ENCODE assay signal across 20 mouse cellular contexts in genomic region chr11:71388411-71388810, GRCm38 (mm10).
A peak's percentile ranks its signal among the peaks of the same experiment; 100 is the strongest.
DNase-seq lines count a peak whose midpoint lies in the region; ATAC-seq lines count a peak whose summit lies in the region.
"Had no signal": no experiment of that assay in that cellular context is flagged by ENCODE, and none has a peak within 500 bp of the region (broad histone marks: within the 10 kb centered on the region; RNA-seq: fewer than 3 reads in every experiment).

No protein-coding gene starts in this region.

- no peaks in the 10 kb centered on the region for H3K27me3 ChIP-seq in heart, embryonic 10.5 days (ENCODE audit: insufficient read depth, poor library complexity, severe bottlenecking)
- H3K27me3 ChIP-seq in midbrain, embryonic 11.5 days (ENCODE audit: control insufficient read depth, insufficient read depth, low read length), result no peaks in the 10 kb centered on the region
- no peaks in the 10 kb centered on the region for H3K27me3 ChIP-seq in midbrain, embryonic 16.5 days (ENCODE audit: control insufficient read depth, insufficient read depth, low read depth, low read length)
- H3K27me3 ChIP-seq: Patski had no signal

- intact Hi-C loops in heart, postnatal 36 days (cut with DNase I), result no loop called here
- intact Hi-C loops in heart, postnatal 10 days (cut with DNase I), result no loop called here

- no peaks in the 10 kb centered on the region for H3K4me1 ChIP-seq in heart, embryonic 10.5 days
- peaks cover 7% of the 10 kb centered on the region; the same call in 1 of the 2 replicates for H3K4me1 ChIP-seq in midbrain, embryonic 11.5 days (ENCODE audit: control insufficient read depth, insufficient read depth, low read length)
- peaks cover 16% of the 10 kb centered on the region for H3K4me1 ChIP-seq in midbrain, embryonic 16.5 days (ENCODE audit: control insufficient read depth, insufficient read depth, low read length)

- no peak overlapping the region for H3K4me3 ChIP-seq in heart, embryonic 10.5 days
- H3K4me3 ChIP-seq in midbrain, embryonic 11.5 days (ENCODE audit: low read depth, low read length), result no peak overlapping the region
- no peak overlapping the region for H3K4me3 ChIP-seq in midbrain, embryonic 16.5 days (ENCODE audit: low read depth, low read length)

- ATAC-seq in midbrain, embryonic 11.5 days (ENCODE audit: low FRiP score), result no peak
- ATAC-seq in midbrain, embryonic 16.5 days, result no peak
- ATAC-seq: activated CD4-positive, CD25-positive, alpha-beta regulatory T cell, adult 4 months; CD4-positive, CD25-positive, alpha-beta regulatory T cell, adult 4 months; Patski had no signal

- DNase-seq in heart, adult 11 months, result peak; percentile 61
- no peak for DNase-seq in heart, postnatal 36 days
- peak; percentile 47 for DNase-seq in heart, embryonic 10.5 days (ENCODE audit: low spot score)
- no peak for DNase-seq in heart, postnatal 10 days
- DNase-seq in midbrain, embryonic 11.5 days (ENCODE audit: low spot score, missing footprints), result peak; percentile 77
- DNase-seq: adrenal gland, adult 2 months; adrenal gland, adult 8-10 months; adrenal gland, postnatal 10 days; adrenal gland, postnatal 14 days; adrenal gland, postnatal 25 days; adrenal gland, postnatal 36 days; B cell, adult 2 months; cerebellum, adult 11 months; cerebellum, adult 11-12 months; cerebellum, adult 18-20 months had no signal

- 77% methylated on average over 4 of the region's 4 CpGs for WGBS in heart, embryonic 10.5 days
- 77% methylated on average over 4 of the region's 4 CpGs for WGBS in midbrain, embryonic 11.5 days
- WGBS in midbrain, embryonic 16.5 days, result 67% methylated on average over 4 of the region's 4 CpGs

- no peak overlapping the region for H3K4me2 ChIP-seq in midbrain, embryonic 11.5 days
- H3K4me2 ChIP-seq in midbrain, embryonic 16.5 days (ENCODE audit: low read length), result no peak overlapping the region

- H3K9me3 ChIP-seq in heart, embryonic 10.5 days, result no peaks in the 10 kb centered on the region
- no peaks in the 10 kb centered on the region for H3K9me3 ChIP-seq in midbrain, embryonic 11.5 days (ENCODE audit: control insufficient read depth, low read length)
- no peaks in the 10 kb centered on the region for H3K9me3 ChIP-seq in midbrain, embryonic 16.5 days (replicated peaks; ENCODE audit: control insufficient read depth, low read length, poor library complexity, severe bottlenecking)

- no peak overlapping the region for H3K27ac ChIP-seq in heart, embryonic 10.5 days
- H3K27ac ChIP-seq in midbrain, embryonic 11.5 days (ENCODE audit: low read depth, low read length), result no peak overlapping the region
- H3K27ac ChIP-seq in midbrain, embryonic 16.5 days (ENCODE audit: low read length), result no peak overlapping the region

- no peaks in the 10 kb centered on the region for H3K36me3 ChIP-seq in heart, embryonic 10.5 days
- no peaks in the 10 kb centered on the region for H3K36me3 ChIP-seq in midbrain, embryonic 11.5 days (ENCODE audit: control insufficient read depth, insufficient read depth, low read length)
- no peaks in the 10 kb centered on the region for H3K36me3 ChIP-seq in midbrain, embryonic 16.5 days (ENCODE audit: control insufficient read depth, insufficient read depth, low read length)
- H3K36me3 ChIP-seq: G1E had no signal

- no peak overlapping the region for H3K9ac ChIP-seq in midbrain, embryonic 11.5 days (ENCODE audit: low read length)
- H3K9ac ChIP-seq in midbrain, embryonic 16.5 days (ENCODE audit: low read depth, low read length), result no peak overlapping the region

Comparison
In these comparisons a context has a peak if more than half of its experiments do, and no peak if none do; other contexts are left out.
1. DNase-seq: peak in heart, adult 11 months (single experiment), heart, embryonic 10.5 days (single experiment) and midbrain, embryonic 11.5 days (single experiment); none in heart, postnatal 36 days (0 of 2) and heart, postnatal 10 days (0 of 2).